Mouse (Mus musculus): ENCODE results near the gene Kdelr1. TPM values are rescaled to one million over a fixed set of nuclear protein-coding genes. Genes with fewer than 3 reads are reported as not detected.
"Not testable (repeated sequence)": the region's sequence is repeated elsewhere in the genome, so short reads cannot be mapped to it uniquely, and the experiment has no call there.

Kdelr1 gene
- total RNA-seq, 2 experiments from 2014 or later = 53.4 to 64.2 TPM

DNA sequence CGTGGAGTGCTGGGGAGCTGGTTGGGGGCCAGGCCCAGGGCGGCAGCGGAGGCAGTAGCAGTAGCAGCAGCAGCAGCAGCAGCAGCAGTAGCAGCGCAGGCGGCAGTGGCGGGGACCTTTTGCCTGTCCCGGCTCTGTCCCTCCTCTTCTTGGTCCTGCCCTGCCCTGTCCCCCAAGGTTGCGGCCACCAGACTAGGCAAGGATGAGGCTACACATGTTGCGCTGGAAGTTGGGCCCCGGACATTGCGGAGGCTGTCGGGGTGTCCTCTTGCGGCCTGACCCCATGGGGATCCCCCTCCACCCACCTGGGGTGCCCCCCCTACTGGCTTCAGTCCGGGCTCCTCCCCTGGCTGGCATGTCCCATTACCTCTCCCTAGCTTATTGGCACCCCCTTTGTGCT is 2.8 kb upstream of the Kdelr1 start:
- no peak for DNase-seq

DNA sequence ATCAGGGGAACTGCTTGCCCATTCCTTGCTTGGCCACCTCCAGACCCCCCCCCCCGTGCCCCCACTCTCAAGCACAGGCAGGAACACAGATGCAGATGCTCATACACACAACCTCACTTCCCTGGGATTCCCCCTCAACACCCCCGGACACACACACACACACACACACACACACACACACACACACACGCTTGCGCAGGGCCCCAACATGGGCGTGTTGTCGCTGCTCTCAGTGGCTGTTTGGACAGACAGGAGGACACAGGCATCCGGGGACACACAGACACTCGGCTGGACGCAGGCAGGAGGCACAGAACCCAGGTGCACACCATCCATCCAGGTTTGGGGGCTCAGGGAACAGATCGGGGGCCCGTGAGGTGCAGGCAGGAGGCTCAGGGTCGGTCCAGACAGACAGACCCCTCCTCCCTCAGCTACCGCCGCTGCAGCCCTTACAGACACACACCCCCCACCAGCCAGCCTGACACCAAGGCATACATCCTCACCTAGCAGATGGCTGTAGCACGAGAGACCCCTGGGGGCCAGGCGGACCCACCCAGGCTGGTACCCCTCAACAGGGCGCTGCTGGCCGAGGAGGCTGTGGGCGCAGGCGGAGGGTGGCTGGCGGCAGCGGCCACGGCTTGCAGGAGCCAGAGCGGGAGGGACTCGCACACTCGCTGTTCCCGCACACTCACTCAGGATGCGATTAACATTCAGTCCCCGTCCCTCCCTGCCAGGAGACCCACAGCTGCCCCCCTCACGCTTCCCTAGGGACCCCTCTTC is 2.1 kb upstream of the Kdelr1 start:
- no peak for DNase-seq

DNA sequence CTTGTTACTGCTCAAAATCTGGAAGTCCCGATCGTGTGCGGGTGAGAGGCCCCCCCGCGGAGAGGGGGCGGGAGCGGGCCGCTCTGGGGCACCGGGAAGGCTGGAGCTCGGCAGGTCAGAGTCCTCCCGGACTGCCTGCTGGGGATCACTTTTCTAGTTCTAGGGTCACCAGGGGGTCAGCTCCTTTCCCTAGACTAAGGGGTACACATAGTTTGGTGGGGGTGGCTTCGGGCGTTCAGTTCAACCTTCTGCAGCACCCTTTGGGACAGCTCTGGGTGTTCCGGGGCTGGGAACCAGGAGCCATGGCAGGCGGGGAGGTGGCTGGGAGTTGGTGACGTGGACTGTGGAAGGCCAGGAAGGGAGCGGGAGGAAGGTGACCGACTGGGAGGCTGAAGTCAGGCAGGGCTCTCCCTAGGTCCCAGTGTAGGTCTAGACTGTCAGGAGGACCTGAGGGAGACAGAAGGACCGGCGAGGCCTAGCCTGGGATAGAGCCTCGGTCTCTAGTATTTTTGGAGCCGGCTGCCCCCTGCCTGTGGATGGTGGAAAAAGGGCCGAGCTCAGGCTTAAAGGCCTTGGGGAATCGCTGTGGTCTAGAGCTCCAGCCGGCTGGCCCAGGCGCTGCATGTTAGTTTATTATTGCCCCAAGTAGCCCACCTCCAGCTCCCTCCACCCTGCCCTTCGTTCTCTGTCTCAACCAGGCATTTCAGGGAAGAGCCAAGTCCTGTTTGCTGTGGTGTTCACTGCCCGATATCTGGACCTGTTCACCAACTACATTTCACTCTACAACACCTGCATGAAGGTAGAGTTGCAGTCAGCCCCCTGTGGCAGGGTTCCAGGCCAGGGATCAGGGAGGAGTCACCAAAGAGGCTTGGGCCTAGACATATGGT is 732 bp downstream of the Kdelr1 start:
- DNase-seq = peak; percentile 55

DNA sequence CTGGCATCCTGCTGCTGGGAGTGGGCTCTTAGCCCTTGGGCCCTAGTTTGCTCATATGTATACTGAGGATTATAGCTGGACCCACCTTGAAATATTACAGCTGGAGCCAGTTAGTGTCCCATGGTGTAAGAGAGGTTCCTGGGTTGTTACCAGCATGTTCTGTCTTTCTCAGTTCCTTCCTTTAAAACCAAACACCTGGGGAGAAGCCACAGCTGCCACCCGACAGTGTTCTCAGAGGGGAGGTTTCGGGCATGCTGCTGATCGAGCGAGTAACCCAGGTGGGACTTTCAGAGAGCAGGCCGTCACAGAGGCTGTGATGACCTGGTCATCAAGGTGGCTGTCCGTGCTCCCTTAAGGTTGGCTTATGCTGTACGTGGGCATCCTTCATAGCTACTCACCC is 4.3 kb downstream of the Kdelr1 start:
- no peak for DNase-seq

DNA sequence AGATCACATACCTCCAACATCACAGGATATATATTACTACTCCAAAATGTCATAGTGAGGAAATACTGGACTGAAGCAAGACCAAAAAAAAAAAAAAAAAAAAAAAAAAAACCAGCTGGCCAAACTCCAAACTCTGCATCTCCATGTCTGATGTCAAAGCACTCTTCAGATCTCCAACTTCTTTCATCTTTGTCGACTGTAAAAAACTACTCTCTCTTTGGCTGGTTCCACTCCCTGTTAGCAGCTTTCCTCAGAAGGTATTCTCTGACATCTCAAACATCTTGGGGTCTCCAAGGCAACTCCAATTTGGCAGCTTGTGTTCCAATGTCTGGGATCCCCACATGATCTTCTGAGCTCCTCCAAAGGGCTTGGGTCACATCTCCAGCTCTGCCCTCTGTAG is 5.7 kb downstream of the Kdelr1 start, which contains the start of gene Grin2d:
Grin2d (minus strand) TSS at position 101 of the 400 bp plus-strand sequence.
- DNase-seq = not testable (repeated sequence)

DNA sequence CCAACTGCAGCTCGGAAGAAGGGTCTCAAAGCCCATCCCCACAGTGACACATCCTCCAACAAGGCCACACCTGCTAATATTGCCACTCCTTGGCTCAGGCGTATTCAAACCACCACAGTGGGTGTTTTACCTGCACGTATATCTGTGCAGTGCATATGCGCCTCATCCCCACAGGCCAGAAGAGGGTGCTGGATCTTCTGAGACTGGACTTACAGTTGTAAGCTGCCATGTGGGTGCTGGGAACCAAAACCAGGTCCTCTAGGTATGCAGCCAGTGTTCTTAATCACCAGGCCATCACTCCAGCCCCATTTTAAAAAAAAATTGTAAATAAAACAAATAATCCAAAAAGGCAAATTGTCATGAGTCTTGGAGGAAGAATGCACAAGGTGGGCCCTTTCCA is 8.0 kb downstream of the Kdelr1 start:
- no peak for DNase-seq

DNA sequence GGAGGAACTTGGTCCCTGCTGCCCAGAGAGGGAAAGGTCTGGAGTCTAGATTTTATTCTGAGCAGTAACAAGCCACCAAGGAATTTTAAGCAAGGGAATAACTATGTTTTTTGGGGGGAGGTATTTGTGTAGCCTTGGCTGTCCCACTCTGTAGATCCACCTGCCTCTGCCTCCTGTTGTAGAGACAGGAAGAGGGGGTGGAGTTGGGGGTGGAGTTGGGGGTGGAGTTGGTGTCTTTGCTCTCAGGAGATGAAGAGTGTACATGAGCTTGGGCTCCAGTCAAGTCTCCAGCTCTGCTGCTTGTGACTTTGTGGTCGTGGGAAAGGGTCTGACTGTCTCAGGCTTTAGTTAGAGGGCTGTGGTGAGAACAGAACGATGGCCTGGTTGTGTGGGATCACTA is 8.4 kb downstream of the Kdelr1 start:
- no peak for DNase-seq

DNA sequence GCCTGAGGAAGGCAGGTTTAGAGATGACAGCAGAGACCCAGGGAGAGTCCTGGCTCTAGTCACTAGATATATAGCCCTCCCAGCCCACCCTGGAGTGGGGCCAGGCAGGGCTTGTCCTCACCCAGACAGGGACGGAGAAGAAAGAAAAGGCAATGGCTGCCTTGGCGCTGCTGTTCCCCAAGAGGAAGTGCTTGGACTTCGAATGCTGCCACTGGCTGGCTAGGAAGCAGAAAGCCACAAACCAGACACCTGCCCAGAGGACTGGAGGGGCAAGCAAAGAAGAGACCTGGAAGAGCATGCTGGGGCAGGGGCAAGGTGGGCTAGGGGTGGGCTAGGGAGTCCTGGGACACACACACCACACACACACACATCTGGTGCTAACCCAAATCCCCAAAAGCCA is 14.7 kb downstream of the Kdelr1 start:
- DNase-seq = no peak

DNA sequence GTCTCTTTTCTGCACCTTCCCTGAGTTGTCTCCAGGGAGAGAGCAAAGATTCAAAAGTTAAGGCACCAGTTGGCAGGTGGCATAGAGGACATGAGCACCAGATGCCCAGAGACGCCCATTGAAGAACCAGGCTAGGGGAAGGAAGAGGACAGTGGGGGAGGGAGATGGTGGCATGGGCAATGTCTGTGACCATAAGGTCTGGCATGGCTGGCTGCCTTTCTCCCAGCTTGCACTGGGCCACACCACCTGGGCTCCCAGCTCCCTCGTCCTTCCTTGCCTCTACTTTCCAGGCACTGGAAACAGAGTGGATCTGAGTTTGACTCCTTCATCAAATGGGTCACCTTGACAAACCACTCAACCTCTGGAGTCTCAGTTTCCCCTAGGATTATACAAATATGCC is 20.1 kb downstream of the Kdelr1 start:
- no peak for DNase-seq

DNA sequence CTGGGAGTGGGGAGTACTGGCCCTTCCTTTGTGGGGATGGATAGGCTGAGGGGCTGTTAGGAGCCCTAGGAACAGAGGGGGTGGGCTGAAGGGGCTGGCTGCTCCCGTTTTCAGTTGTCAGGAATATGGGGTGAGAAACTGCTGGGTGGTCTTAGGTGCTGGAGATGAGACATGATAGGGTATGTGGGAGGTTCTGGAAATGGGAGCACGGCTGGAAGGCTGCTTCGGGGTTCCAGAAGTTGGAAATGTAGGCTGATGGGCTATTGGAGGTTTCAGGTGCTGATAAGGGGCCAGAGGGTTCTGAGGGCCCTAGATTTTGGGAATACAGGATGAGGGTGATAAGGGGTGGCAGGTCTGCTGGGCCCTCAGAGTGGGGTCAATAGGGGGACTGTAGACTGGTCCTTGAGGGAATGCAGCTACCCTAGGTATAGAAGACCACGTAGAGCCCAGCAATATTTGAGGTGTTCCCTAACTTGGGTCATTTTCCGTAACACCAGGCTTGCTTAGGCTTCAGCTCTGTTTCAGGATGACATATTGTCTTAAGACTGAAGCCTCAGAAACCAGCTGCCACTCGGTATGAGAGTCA is 23.5 kb downstream of the Kdelr1 start:
- no peak for DNase-seq

DNA sequence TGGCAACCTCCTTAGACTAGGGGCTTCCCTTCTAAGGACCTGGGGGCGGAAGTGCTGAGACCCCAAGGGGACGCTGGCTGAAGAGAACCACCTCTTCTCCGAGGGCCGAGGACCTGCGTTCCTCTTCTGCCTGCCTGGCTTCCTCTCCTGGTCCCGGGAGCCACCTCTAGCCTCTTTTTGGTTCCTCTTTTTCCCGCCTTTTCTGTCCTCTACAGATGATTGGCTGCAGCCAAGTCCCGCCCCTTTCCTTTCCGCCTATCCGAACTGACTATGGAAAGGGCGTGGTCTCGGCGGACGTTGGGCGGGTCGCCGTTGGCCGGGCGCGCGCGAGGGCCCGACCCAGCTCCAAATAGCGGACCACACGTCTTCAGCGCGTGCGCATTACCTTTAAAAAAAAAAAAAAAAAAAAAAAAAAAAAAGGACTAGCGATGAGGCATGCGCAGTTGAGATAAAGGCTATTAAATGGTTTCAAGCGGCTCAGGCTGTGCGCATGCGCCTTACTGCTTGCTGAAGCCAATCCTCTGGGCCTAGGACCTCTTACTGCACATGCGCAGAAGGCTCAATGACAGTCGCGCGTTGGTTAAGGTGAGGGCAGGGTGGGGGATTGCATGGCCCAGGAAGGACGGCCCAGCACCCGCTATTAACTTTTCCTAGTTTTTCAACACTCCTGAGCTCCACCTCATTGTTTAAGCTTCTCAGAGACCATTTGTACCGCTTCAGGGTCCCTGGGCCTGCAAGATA is 24.1 kb downstream of the Kdelr1 start, which contains the start of the genes Syngr4 and Tmem143:
Syngr4 (minus strand) TSS at position 198 of the 741 bp plus-strand sequence.
Tmem143 (plus strand) TSS at position 425 of the 741 bp plus-strand sequence.
- peak; percentile 98 for DNase-seq

DNA sequence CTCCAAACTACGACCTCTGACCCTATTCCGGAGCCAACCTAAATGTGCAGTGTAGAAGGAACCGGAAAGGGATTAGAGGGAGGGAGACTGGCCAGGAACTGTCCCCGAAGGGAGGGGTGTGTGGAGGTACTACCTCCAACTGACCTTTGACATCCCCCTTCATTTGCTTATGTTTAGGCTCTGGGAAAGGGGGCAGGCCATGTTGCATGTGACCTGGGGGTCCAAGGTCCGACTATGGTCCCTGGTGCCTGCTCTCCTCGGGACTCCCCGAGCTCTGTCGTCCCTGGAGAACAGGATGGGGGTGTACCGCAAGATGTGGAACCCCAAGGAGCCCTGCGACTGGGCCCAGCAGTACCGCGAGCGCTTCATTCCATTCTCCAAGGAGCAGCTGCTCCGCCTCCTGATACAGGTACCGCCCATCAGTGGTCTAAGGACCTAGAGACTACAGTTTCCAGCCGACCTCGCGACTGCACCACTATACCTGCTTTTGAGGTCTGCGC is 24.7 kb downstream of the Kdelr1 start:
- DNase-seq = peak; percentile 45

DNA sequence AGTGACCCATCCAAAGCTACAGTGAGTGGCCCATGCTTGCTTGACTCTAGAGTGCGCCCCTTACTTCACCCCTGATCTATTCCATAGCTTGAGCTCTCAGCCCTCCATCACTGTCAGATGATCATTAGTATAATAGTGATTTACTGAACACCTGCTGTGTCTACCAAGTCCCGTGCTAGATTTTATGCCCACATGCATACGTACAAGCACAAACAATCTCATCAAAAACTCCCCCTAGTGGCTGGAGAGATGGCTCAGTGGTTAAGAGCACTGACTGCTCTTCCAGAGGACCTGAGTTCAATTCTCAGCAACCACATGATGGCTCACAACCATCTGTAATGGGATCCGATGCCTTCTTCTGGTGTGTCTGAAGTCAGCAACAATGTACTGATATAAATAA is 25.6 kb downstream of the Kdelr1 start:
- not testable (repeated sequence) for DNase-seq

DNA sequence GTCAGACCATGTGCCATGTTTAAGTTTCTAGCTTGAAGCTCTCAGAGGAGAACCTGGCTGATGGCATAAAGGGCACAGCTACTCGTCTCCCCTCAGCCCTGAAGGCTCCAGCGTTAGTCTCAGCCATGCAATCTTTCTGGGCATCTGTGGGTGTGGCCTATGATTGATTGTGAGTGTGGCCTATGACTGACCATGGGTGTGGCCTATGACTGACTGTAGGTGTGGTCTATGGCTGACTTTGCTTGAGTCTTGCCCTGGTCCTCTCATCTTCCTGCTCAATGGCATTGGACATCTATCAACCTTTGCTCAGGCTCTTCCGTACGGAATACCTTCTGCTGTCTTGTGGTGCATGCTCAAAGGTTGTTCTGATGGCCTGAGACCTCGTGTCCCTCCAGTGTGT is 29.0 kb downstream of the Kdelr1 start:
- no peak for DNase-seq

DNA sequence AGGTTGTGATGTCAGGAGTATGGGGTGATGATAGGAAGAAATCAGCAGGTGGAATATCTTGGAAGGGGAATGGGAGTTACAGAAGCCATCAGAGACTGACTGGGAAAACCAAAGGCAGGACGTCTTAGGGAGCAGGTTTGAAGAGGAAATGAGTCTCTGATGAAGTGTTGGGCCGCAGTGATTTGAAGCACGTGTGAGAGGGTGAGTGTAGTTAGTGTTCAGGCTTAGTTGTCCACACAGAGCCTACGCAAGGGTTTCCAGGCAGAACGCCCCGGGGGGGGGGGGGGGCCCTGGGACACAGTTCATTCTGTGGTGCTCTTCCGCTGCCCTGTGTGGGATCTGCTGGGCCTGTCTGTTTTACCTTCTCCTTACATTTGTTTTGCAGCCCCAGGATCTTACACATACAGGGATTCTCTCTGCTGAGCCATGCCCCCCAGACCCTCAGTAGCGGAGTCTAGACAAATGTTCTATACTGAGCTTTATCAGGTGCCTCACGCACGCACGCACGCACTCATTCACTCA is 30.0 kb downstream of the Kdelr1 start:
- no peak for DNase-seq

DNA sequence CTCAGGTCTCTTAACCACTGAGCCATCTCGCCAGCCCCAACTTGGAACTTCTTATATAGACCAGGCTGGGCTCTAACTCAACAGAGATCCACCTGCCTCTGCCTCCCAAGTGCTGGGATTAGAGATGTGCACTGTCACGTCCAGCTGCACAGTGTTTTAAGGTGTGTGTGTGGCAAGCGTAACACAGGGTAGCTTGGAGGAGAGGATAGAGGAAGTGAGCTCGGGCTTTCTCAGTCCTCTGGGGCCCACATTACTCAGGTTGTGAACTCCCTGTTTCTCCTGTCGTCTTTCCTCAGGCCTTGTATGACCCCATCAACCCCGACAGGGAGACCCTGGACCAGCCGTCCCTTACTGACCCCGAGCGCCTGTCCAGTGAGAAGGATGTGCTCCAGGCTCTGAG is 34.0 kb downstream of the Kdelr1 start:
- DNase-seq = no peak

DNA sequence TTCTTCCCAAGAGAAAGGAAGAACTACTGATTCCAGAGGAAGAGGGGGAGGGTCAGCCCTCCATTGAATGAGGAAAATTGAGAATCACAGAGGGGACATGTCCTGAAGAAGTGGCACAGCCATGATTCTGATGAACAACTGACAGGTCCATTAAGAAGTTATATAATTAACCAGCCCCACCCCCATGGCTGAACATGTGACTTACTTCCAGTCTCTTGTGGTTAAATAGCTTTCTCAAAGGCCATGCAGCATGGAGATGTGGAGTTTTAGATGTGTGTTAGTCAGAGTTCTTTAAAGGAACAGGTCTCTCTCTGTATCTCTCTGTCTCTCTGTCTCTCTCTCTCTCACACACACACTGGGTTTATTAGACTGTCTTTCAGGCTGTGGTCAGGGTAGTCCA is 35.8 kb downstream of the Kdelr1 start:
- DNase-seq = no peak

DNA sequence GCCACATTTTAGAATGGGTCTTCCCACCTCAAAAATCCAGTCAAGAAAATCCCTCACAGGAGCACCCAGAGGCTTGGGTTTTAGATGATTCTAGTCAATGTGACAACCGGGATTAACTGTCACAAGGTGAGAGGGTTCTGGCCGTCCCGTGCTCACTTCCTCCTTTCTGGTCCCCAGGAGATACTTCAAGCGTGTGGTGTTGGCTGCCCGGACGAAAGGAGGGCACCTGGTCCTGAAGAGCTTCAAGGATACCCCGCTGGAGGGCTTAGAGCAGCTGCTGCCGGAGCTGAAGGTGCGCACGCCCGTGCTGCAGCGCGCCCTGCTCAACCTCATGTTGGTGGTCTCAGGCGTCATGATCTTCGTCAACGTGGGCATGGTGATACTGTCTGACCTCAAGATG is 36.6 kb downstream of the Kdelr1 start:
- no peak for DNase-seq

DNA sequence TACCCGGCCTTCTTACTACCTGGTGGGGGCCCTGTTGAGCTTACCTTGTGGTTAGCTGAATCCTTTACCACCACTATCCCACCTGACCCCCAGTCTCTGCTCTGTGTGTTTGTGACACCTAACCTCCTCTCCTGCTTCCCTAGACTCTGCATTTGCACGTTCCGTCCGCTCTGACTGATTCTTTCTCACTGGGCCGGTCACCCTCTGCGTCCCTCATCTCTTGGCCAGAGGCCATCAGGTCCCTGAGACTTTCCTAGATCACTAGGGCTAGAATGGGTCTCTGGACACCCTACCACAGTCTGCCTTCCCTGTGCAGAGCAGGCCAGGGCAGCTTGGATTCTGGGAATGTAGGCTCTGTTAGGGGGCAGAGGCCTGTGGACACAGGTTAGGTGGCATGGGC is 41.5 kb downstream of the Kdelr1 start:
- no peak for DNase-seq

DNA sequence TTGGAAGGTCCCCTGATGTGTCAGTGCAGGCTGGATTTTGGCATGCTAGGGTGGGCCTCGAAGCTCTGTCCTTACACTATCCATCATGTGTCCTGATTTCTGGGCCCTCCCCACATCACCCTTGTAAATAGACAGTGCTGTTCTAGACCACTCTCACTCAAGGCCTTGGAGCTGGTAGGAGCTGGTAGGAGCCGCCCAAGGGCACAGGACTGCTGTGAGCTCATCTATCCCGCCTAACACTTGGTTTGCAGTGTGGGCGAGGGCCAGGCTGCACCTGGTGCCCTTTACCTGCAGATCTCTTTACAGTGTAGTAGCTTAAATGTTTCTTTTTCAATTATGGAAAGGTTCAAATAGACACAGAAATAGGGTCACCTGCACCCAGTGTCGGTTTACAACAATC is 42.4 kb downstream of the Kdelr1 start:
- DNase-seq = no peak

All from gastrocnemius, postnatal 25 days (tissue).